Mouse (Mus musculus) brain, embryonic 18.5 days (tissue): ENCODE measurements at regions not wholly inside any gene's neighbourhood (a gene's known extent, or its start where the extent isn't known, plus 50 kb on each side); places are given as distances from the start of the nearest gene placed in this dataset.
A peak's percentile ranks its signal among the peaks of the same experiment; 100 is the strongest.

Experiments used
- DNase-seq: peaks from one replicate; pipeline ENCODE4 v3.0.0-alpha.2; 2012; ENCODE audit warnings: low read depth, low spot score

DNA sequence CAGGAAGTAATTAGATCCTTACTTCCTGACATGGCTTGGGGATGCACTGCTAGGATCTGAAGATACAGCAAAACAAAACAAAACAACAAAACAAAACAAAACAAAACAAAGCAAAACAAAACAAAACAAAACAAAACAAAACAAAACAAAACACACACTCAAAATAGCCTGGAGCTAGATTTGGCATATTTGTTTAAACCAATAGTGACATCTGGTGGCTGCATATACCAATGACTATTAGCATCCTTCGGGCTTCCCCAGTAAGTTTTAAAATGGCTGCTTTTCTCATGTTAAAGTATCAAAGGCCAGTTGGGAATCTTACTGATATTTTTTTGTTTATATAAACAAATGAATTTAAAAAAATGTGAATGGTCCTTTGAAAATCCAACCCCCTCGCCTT lies 52.9 kb upstream of the Ica1 start:
- peak; percentile 37 for DNase-seq

GRCm38 (mm10) chr6:8832924-8833323 lies 54.6 kb upstream of the Ica1 start:
- DNase-seq, result no peak

DNA sequence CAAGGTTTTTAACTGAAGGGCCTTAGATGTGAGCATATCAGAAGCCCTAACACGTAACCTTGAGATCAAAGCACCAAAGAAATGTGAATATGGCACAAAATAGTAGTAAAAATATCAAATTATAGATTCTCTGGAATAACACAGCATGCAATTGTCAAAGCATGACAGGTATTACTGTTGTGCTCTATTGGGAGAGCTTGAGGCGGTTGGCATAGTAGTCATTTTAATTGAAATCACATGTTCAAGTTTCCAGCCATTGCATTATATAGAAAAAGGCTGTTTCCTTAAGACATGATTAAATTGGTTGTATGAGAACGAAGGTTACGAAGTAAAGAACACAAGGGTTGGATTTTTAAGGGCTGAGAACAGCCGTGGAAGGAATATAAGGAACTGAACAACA lies 75.4 kb upstream of the Ica1 start:
- DNase-seq, result no peak

- DNase-seq, result no peak
Measured at GRCm38 (mm10) chr6:8860581-8860980, 82.3 kb upstream of the Ica1 start.

DNA sequence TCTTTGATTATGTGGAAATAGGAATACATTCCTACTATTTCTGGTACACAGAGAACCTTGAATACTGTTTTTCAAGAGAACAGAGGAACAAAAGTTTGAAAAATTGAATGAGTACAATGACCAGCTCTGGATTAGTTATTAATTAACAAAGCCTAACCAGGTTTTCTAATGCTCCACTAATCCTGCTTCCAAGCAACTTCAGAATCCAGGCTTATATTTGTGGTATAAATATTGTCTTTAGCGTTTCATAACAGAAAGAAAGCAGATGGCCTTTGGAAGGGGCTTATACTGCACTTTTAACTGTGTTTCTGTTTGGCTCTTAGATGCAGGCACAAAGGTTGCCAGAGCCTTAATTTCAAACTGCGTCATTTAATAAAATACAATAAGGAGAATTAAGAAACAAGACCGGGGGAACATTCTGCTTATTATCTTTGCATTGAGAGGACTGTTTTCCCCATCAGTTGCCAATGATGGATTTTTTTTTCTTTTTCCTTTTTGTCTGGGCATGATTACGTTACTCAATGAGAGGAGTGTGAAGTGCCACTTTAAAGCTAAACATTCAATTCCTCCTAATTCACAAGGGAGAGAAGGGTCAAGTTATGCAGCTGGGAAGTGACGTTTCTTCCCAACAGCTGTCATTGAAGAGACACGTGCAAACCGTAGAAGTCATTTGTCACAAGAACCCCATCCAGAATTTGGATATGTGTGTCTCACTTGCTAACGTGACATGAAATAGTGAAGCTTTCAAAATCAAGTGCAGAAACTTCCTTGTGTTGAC lies 84.2 kb upstream of the Nxph1 start:
- DNase-seq, result no peak

- DNase-seq, result no peak
Measured at GRCm38 (mm10) chr6:8877373-8878070, 70.7 kb upstream of the Nxph1 start.

GRCm38 (mm10) chr6:8893665-8894064 lies 54.6 kb upstream of the Nxph1 start:
- DNase-seq, result no peak

DNA sequence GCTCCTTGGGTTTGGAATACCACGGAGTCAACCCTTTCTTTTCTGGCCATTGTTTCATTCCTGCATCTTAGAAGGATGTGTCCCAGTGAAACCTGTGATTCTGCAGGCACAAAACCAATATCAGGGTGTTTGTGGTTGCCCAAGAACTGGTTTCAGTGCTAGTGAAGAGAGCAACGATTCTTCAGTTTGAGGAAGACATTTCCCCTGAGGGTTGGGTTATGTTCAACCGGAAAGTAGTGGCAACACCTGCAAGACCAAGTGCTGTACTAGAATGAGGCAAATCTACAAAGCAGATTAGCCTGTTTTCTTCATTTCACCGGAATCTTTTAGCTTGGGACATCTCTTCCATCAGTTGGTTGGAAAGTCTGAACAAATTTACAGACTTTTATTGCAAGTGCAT lies 52.1 kb upstream of the Nxph1 start:
- DNase-seq, result no peak

DNA sequence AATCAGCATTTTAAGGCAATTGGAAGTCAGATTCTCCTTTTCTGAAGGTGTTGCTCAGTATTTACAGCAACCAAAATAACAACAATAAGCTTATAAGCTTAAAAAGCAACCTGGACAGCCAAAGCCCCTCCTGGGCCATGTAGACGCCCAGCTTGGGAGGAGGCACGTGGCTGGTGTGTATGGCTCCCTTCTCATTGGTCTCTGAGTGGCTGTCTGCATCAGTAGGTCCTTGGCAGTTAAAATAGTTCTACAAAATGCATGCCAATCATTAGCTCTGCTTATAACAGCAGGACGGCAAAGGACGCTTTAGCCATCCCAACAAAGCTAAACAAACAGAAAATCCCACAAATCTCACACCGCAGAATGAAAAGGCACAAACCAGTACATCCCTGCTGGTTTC lies 51.4 kb upstream of the Nxph1 start:
- no peak for DNase-seq

- no peak for DNase-seq
Measured at GRCm38 (mm10) chr6:8897334-8897733, 50.9 kb upstream of the Nxph1 start.

DNA sequence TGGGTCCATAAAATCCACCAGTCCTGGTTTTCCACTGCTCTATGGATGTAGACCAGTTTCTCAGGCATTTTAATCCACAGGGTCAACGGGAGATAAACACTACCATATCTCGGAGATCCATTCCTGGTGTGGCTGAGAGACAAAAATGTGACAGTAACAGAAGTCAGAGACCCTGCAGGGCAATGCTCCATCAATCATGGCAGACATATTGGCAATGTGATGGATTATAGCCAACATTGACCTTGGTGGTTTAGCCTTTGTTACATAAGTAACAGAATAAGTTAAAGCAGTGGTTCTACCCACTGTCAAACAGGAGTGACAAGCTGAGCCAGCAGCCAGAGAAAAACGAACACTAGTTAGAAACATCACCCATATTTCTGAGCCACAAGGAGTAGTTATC lies 50.0 kb upstream of the Nxph1 start:
- DNase-seq, result no peak
